Mouse (Mus musculus): ENCODE measurements around the gene Ergic1.

The Ergic1 gene

DNA sequence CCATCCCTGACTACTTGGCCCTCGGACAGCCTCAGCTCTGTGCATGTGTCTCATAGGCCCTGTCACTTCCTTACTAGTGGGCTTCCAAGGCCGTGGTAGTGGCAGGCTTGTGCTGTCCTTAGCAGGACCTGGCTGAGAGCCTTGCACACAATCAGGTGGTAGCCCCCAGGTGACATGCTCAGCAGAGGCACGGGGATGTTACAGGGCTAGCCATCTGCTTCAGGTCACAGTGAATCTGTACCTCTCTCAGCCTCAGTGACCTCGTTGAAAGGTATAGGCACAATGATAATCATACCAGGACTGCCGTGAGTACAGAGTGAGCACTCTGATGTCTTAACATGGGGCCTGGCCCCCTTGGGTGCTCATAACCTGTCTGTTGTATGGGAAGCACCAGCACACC is 13.4 kb downstream of the Ergic1 start:
- DNase-seq (ENCODE audit: low spot score in 2 of 2): no peak

GRCm38 (mm10) chr17:26575786-26576690 is 14.7 kb downstream of the Ergic1 start:
- DNase-seq (ENCODE audit: low spot score in 2 of 2): no peak

- no peak for DNase-seq (ENCODE audit: low spot score in 2 of 2)
These were observed 15.5 kb downstream of the Ergic1 start for GRCm38 (mm10) chr17:26576833-26577232.

DNA sequence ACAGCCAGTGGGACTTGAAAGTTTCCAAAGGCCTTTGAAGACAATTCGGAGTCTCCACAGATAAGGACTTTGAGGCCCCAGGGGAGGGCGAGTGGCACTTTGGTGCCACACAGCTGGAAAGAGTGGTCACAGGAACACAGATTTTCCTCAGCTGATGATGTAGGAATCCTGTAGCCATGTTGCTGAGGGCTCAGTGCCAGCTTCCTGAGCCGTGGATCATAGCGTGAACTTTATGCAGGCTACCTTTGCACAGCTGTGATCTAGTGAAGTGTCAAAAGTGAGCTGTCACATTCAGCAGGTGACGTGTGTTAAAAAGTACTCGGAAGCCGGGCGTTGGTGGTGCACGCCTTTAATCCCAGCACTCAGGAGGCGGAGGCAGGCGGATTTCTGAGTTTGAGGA is 16.0 kb downstream of the Ergic1 start:
- DNase-seq (ENCODE audit: low spot score in 2 of 2): no peak

DNA sequence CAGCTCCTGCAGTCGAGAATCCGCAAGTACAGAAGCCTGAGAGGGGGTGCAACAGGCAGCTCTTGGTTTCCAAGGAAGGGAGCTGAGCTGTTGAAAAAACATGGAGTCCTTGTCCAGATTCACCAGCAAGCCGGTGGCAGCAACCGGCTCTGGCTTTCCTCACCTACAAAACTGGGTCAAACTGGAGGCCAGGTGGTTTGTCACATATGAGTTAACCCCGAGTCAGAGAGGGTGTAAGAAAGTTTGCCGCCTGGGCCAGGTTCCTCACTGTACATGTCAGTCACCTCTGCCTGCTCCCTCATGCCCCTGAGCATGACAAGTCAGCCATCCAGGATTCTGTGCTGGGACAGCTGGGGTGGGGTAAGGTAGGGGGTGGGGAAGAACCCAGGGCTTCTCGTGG is 16.9 kb downstream of the Ergic1 start:
- DNase-seq (ENCODE audit: low spot score in 2 of 2): no peak

- DNase-seq (ENCODE audit: low spot score in 2 of 2): no peak
These were observed 17.5 kb downstream of the Ergic1 start for GRCm38 (mm10) chr17:26578771-26579170.

GRCm38 (mm10) chr17:26579396-26579795 is 18.1 kb downstream of the Ergic1 start:
- no peak for DNase-seq (ENCODE audit: low spot score in 2 of 2)

DNA sequence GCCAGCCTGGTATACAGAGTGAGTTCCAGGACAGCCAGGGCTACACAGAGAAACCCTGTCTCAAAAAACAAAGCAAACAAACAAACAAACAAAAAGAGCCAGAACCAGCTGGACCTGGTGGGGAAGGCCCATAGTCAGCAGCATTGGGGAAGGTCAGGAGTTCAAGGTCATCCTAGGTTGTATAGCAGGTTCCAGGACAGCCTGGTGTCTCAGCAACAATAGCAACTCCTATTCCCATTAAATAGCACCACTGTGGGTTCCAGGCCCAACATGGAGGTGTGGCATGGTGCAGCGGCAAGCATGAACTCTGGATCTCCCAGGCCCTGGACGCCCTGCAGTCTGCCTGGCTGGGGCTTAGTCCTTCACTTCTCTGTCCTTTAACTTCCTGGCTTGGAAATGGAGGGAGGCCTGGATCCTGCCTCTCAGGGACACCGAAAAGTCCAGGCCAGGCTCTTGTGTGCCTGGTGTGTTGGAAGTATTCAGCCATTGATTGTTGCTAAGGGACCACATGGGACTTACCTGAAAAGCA is 19.6 kb downstream of the Ergic1 start:
- DNase-seq (ENCODE audit: low spot score in 2 of 2): no peak

GRCm38 (mm10) chr17:26582297-26582696 is 21.0 kb downstream of the Ergic1 start:
- no peak for DNase-seq (ENCODE audit: low spot score in 2 of 2)

DNA sequence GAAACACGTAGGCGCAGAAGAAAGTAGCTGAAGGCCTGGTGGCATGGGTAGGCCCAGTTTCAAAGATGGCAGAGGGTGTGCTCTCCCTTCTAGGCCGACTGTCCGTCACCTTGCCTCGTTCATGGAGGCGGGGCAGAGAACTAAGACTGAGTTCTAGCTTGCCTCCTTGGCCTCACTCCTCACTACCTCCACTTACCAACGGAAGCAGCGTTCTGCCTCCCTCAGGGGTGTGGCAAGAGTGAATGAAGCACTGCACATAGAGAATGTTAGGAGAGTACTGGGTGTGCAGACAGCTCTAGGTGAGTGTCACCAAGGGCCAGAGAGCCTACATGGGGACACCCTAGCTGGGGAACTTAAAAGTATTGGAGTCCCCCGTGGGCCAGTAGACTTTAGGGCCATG is 21.8 kb downstream of the Ergic1 start:
- DNase-seq (ENCODE audit: low spot score in 2 of 2): no peak

GRCm38 (mm10) chr17:26583606-26584005 is 22.3 kb downstream of the Ergic1 start:
- no peak for DNase-seq (ENCODE audit: low spot score in 2 of 2)

DNA sequence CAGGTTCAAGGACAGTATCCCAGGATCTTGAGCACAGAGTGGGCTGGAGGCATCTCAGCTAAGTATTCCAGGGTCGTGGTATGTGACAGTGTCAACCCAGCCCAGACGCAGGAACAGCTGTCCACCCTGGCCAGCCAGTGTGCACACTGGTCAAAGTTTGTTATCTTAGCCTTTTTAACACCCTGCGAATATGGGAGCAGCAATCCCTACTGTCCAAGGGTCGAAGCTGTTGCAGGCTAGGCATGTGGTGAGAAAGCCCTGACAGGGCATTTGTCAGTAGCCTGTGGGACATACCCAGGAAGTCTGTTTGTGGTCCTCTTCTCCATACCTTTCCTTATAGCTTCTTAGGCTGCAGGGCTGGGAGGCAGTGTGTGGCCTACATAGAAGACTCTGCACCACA is 22.8 kb downstream of the Ergic1 start:
- no peak for DNase-seq (ENCODE audit: low spot score in 2 of 2)

DNA sequence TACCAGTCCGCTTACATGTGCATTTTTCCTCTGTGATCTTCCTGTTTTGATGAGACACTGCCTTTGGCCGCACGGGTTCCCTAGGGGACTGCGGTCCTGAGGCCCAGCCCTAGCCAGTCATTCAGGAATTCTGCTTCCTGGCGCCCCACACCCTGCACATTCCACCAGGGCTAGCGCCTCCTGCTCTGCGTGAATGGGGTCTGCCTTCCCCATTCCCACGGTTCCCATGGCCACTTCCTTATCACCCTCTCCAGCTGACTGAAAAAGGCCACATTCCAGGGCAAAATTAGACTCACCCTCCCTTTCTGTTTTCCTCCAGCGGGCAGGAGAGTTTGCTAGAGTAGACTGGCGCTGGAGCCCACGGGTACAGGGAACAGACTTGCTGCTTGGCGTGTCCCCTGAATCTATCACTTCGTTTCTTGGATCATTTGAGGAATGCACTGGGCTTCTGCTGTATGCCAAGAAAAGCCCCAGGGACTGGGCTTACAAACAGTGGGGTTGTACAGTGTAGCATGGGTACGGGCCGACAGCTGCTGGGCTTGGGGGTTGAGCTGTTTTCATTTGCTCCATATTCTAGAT is 23.4 kb downstream of the Ergic1 start:
- no peak for DNase-seq (ENCODE audit: low spot score in 2 of 2)

- DNase-seq (ENCODE audit: low spot score in 2 of 2): no peak
These were observed 26.7 kb downstream of the Ergic1 start for GRCm38 (mm10) chr17:26587961-26588487.

GRCm38 (mm10) chr17:26592510-26592909 is 31.2 kb downstream of the Ergic1 start:
- no peak for DNase-seq (ENCODE audit: low spot score in 2 of 2)

DNA sequence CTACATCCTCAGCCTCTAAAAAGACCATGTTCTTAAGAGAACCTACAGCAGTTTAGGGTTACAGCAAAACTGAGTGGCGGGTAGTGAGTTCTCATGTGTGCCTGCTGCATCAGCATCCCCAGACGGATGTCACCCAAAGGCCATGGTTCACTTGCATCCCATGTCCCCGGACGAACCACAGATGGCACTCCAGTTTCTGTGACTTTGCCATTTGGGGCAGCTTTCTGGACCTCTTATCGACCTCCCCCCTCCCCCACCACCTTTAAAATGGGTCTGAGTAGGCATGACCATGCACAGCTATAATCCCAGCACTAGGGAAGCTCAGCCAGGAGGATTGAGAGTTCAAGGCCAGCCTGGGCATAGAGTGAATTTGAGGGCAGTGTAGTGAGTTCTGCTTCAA is 31.9 kb downstream of the Ergic1 start:
- no peak for DNase-seq (ENCODE audit: low spot score in 2 of 2)

GRCm38 (mm10) chr17:26594171-26594570 is 32.9 kb downstream of the Ergic1 start:
- DNase-seq (ENCODE audit: low spot score in 2 of 2): no peak

DNA sequence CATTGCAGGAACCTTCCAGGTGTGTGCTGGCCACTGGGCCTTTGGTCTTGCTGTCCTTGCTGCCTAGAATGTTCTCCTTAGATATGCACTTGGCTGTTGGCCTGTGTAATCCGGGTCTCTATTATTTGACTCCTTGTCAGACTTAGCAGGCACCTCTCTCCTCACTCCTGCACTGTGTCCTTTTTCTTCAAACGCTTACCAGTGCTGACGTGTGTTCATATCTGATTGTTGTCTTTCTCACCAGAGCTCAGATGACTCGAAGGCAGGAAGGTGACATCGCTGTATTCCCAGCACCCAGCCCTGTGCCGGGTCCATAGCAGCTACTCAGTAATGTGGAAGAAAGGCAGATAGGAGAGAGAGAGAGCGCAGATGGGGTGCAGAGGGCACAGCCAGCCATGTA is 33.7 kb downstream of the Ergic1 start:
- DNase-seq (ENCODE audit: low spot score in 2 of 2): no peak

GRCm38 (mm10) chr17:26595448-26596167 is 34.3 kb downstream of the Ergic1 start:
- DNase-seq (ENCODE audit: low spot score in 2 of 2): no peak

GRCm38 (mm10) chr17:26596168-26596658 is 34.9 kb downstream of the Ergic1 start:
- no peak for DNase-seq (ENCODE audit: low spot score in 2 of 2)

DNA sequence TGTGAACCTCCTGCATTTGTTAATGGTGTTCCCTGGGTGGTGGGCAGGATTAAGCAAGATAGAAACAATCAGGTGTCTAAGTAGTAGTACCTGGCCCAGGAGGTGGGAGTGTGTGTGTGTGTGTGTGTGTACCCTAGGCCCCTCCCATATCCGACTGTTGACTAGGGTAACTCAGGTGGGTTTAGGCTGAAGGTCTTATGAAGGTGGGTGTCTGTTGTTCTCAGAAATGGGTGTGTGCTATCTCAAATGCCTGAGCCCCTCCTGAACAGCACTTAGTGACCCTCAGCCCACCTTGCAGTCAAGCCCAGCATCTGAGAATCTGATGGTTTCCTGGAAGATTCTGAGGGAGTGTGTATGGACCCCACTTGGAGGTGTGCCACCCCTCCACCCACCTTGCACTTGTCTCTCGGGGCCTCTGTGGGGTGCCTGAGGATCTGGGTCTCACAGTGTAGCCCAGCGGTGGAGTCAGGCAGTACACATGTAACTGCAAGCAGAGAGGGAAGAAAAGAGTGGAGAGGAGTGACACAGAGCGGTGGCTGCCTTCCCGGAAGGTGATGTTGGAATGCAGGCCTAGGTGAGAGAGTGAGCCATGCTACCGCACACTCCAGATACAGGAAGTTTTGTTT is 35.7 kb downstream of the Ergic1 start:
- DNase-seq (ENCODE audit: low spot score in 2 of 2): no peak

DNA sequence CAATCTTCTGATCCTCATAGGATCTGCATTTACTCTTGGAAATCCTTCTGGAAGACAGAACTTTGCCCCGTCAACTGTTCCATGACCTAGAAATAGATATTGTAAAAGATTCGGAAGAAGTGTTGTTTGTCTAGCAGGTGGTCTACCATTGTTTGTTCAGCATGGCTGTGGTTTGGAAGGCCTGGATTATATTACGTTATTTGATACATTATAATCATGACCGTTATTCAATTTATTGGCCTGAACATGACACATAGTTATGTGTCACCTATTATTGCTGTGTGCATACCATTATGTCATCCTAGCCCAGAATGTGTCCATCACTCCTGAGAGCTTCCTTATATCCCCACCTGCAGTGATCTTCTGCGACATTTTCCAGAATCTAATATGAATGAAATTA is 37.6 kb downstream of the Ergic1 start:
- DNase-seq (ENCODE audit: low spot score in 2 of 2): no peak

All from spleen, postnatal 4 days (tissue).